ENCODE assay signal across 9 mouse cellular contexts in genomic region chr1:77545722-77546121, GRCm38 (mm10). TPM values are rescaled to one million over a fixed set of nuclear protein-coding genes. Genes with fewer than 3 reads are reported as not detected.
DNase-seq lines count a peak whose midpoint lies in the region; ATAC-seq and TF ChIP-seq lines count a peak whose summit lies in the region.
"Had no signal": no experiment of that assay in that cellular context is flagged by ENCODE, and none has a peak within 500 bp of the region (broad histone marks: within the 10 kb centered on the region; RNA-seq: fewer than 3 reads in every experiment).

No protein-coding gene starts in this region.

- H3K4me2 ChIP-seq in lung, embryonic 14.5 days: no peak overlapping the region
- peak overlapping the region; percentile 13; the same call in 1 of the 2 replicates for H3K4me2 ChIP-seq in midbrain, embryonic 12.5 days (replicated peaks)

- no peaks in the 10 kb centered on the region for H3K36me3 ChIP-seq in lung, embryonic 14.5 days (ENCODE audit: insufficient read depth)
- H3K36me3 ChIP-seq in midbrain, embryonic 12.5 days: no peaks in the 10 kb centered on the region

- H3K4me1 ChIP-seq in lung, embryonic 14.5 days (ENCODE audit: insufficient read depth): no peaks in the 10 kb centered on the region
- H3K4me1 ChIP-seq in midbrain, embryonic 12.5 days: peaks cover 39% of the 10 kb centered on the region

- H3K27ac ChIP-seq in lung, embryonic 14.5 days (ENCODE audit: low read depth): no peak overlapping the region
- H3K27ac ChIP-seq in midbrain, embryonic 12.5 days (replicated peaks): peak overlapping the region; percentile 54

- DNase-seq in lung, embryonic 14.5 days: peak; percentile 48
- DNase-seq in lung, postnatal 10 days: no peak
- peak; percentile 67 to 84 for DNase-seq in layer of hippocampus, adult 18-20 months (ENCODE audit: low spot score in 2 of 2)
- DNase-seq in spleen, postnatal 10 days (ENCODE audit: low spot score in 2 of 2): no peak
- no peak for DNase-seq in thymus, postnatal 25 days
- DNase-seq in adrenal gland, postnatal 36 days: no peak
- DNase-seq in spleen, postnatal 36 days (ENCODE audit: low spot score in 2 of 2): no peak
- DNase-seq: liver had no signal

- no peak for ATAC-seq in lung, embryonic 14.5 days (ENCODE audit: insufficient read depth)
- peak; percentile 92 for ATAC-seq in midbrain, embryonic 12.5 days (ENCODE audit: low FRiP score, low read depth)

- TF ChIP-seq CTCF in lung, embryonic 14.5 days (IDR thresholded peaks at IDR 0.05; ENCODE audit: low read depth): no peak

- 58% methylated on average over 6 of the region's 6 CpGs for WGBS in lung, embryonic 14.5 days
- 12% methylated on average over 6 of the region's 6 CpGs for WGBS in midbrain, embryonic 12.5 days

- no peaks in the 10 kb centered on the region for H3K9me3 ChIP-seq in lung, embryonic 14.5 days (ENCODE audit: low read depth, low read length)
- H3K9me3 ChIP-seq in midbrain, embryonic 12.5 days: no peaks in the 10 kb centered on the region

- H3K9ac ChIP-seq in lung, embryonic 14.5 days: no peak overlapping the region
- H3K9ac ChIP-seq in midbrain, embryonic 12.5 days (replicated peaks): no peak overlapping the region

- no peaks in the 10 kb centered on the region for H3K27me3 ChIP-seq in lung, embryonic 14.5 days (ENCODE audit: insufficient read depth, low read length)
- no peaks in the 10 kb centered on the region for H3K27me3 ChIP-seq in midbrain, embryonic 12.5 days

- no peak overlapping the region for H3K4me3 ChIP-seq in lung, embryonic 14.5 days (ENCODE audit: low read depth, low read length)
- H3K4me3 ChIP-seq in midbrain, embryonic 12.5 days: no peak overlapping the region

RNA-seq across cellular contexts. Expression of gene Epha4, which starts 30.8 kb away (rescaled TPM):
- polyA plus RNA-seq in lung, embryonic 14.5 days (2014; fragmentation: Nextera tagmentation; extraction: Ambion mirVana): 18.0 and 21.9 TPM in 2 replicates
- total RNA-seq in layer of hippocampus, adult 18-20 months (2021): 100 to 1,000 TPM; 274 to 323 TPM
- polyA plus RNA-seq in midbrain, embryonic 12.5 days (2016; fragmentation: Nextera tagmentation; extraction: Ambion mirVana): 32.9 and 39.4 TPM in 2 replicates
- 1 to 10 TPM; 1.7 to 2.3 TPM for total RNA-seq in adrenal gland, postnatal 36 days (2021)

Comparison
In these comparisons a context has a peak if more than half of its experiments do, and no peak if none do; other contexts are left out.
1. DNase-seq: peak in lung, embryonic 14.5 days (single experiment) and layer of hippocampus, adult 18-20 months (2 of 2); none in lung, postnatal 10 days (single experiment), spleen, postnatal 10 days (0 of 2), thymus, postnatal 25 days (single experiment), adrenal gland, postnatal 36 days (0 of 2) and spleen, postnatal 36 days (0 of 2).
2. RNA of gene Epha4, which starts 30.8 kb away (total RNA-seq): 274 to 323 TPM in layer of hippocampus, adult 18-20 months; 1.7 to 2.3 TPM in adrenal gland, postnatal 36 days; every median in the first group is over 10 times any median in the second.